12 mouse cellular contexts compared by ENCODE assay signal in genomic region chr11:53637046-53637802, GRCm38 (mm10). TPM values are rescaled to one million over a fixed set of nuclear protein-coding genes. Genes with fewer than 3 reads are reported as not detected.
A peak's percentile ranks its signal among the peaks of the same experiment; 100 is the strongest.
DNase-seq lines count a peak whose midpoint lies in the region; ATAC-seq and TF ChIP-seq lines count a peak whose summit lies in the region.
"Had no signal": no experiment of that assay in that cellular context is flagged by ENCODE, and none has a peak within 500 bp of the region (broad histone marks: within the 10 kb centered on the region; RNA-seq: fewer than 3 reads in every experiment).

No protein-coding gene starts in this region.

- TF ChIP-seq CTCF in kidney, postnatal 0 days (IDR thresholded peaks at IDR 0.05; ENCODE audit: low read depth): no peak
- no peak for TF ChIP-seq CTCF in cerebellum, adult 2 months (IDR thresholded peaks at IDR 0.05; ENCODE audit: borderline replicate concordance, insufficient read depth, low read depth, low read length)

- peak overlapping the region; percentile 5; the same call in 1 of the 2 replicates for H3K9ac ChIP-seq in forebrain, embryonic 13.5 days
- no peak overlapping the region for H3K9ac ChIP-seq in forebrain, embryonic 12.5 days
- no peak overlapping the region for H3K9ac ChIP-seq in kidney, postnatal 0 days (ENCODE audit: low read depth, low read length)
- H3K9ac ChIP-seq in limb, embryonic 14.5 days (ENCODE audit: low read depth, low read length, severe bottlenecking): 0 out of 2 replicates have a peak overlapping the region, but pooled peaks have one; percentile 12

- peaks cover 8% of the 10 kb centered on the region for H3K4me1 ChIP-seq in forebrain, embryonic 13.5 days
- peaks cover 14% of the 10 kb centered on the region for H3K4me1 ChIP-seq in forebrain, embryonic 12.5 days
- H3K4me1 ChIP-seq in kidney, postnatal 0 days (replicated peaks; ENCODE audit: insufficient read depth, low read length): peaks cover 8% of the 10 kb centered on the region
- peaks cover 11% of the 10 kb centered on the region; the same call in 1 of the 2 replicates for H3K4me1 ChIP-seq in limb, embryonic 14.5 days (ENCODE audit: control insufficient read depth, insufficient read depth, low read length)
- H3K4me1 ChIP-seq in cerebellum, adult 2 months (ENCODE audit: control insufficient read depth, insufficient read depth, low read length): no peaks in the 10 kb centered on the region

- ATAC-seq in forebrain, embryonic 13.5 days: no peak
- ATAC-seq in forebrain, embryonic 12.5 days (ENCODE audit: low FRiP score): no peak
- ATAC-seq in kidney, postnatal 0 days (replicated peaks; ENCODE audit: low FRiP score, low read depth): 0 out of 2 replicates have a peak, but pooled peaks have one; percentile 43
- no peak for ATAC-seq in limb, embryonic 14.5 days (ENCODE audit: low FRiP score, low read depth)

- H3K36me3 ChIP-seq in forebrain, embryonic 13.5 days (ENCODE audit: poor library complexity, severe bottlenecking): no peaks in the 10 kb centered on the region
- H3K36me3 ChIP-seq in forebrain, embryonic 12.5 days (replicated peaks): no peaks in the 10 kb centered on the region
- H3K36me3 ChIP-seq in kidney, postnatal 0 days (ENCODE audit: insufficient read depth, low read length): no peaks in the 10 kb centered on the region
- H3K36me3 ChIP-seq in limb, embryonic 14.5 days (ENCODE audit: control insufficient read depth, insufficient read depth, low read length): no peaks in the 10 kb centered on the region

- no peak overlapping the region for H3K27ac ChIP-seq in forebrain, embryonic 13.5 days
- H3K27ac ChIP-seq in forebrain, embryonic 12.5 days: no peak overlapping the region
- H3K27ac ChIP-seq in kidney, postnatal 0 days: no peak overlapping the region
- no peak overlapping the region for H3K27ac ChIP-seq in limb, embryonic 14.5 days (replicated peaks; ENCODE audit: low read depth, low read length)
- H3K27ac ChIP-seq in cerebellum, adult 2 months (ENCODE audit: insufficient read depth, low read length): no peak overlapping the region

- H3K4me3 ChIP-seq in forebrain, embryonic 13.5 days: no peak overlapping the region
- no peak overlapping the region for H3K4me3 ChIP-seq in forebrain, embryonic 12.5 days (replicated peaks)
- no peak overlapping the region for H3K4me3 ChIP-seq in kidney, postnatal 0 days (replicated peaks; ENCODE audit: low read depth, low read length)
- no peak overlapping the region for H3K4me3 ChIP-seq in limb, embryonic 14.5 days (replicated peaks; ENCODE audit: low read length)
- H3K4me3 ChIP-seq in cerebellum, adult 2 months (replicated peaks; ENCODE audit: insufficient read depth, low read depth, low read length): no peak overlapping the region

- no peak overlapping the region for H3K4me2 ChIP-seq in forebrain, embryonic 13.5 days
- no peak overlapping the region for H3K4me2 ChIP-seq in forebrain, embryonic 12.5 days
- H3K4me2 ChIP-seq in kidney, postnatal 0 days (ENCODE audit: low read length): peak overlapping the region; percentile 31
- peak overlapping the region; percentile 20; the same call in 1 of the 2 replicates for H3K4me2 ChIP-seq in limb, embryonic 14.5 days (replicated peaks; ENCODE audit: low read depth, low read length, severe bottlenecking)

- 24% methylated on average over 21 of the region's 21 CpGs for WGBS in forebrain, embryonic 13.5 days
- WGBS in forebrain, embryonic 12.5 days: 23% methylated on average over 21 of the region's 21 CpGs
- WGBS in kidney, postnatal 0 days: 16% methylated on average over 21 of the region's 21 CpGs
- WGBS in limb, embryonic 14.5 days: 7% methylated on average over 21 of the region's 21 CpGs
- WGBS in cerebellum, adult 2 months: 58% methylated on average over 21 of the region's 21 CpGs

- peak; percentile 54 for DNase-seq in kidney, postnatal 0 days (ENCODE audit: low spot score)
- no peak for DNase-seq in kidney, adult 8-10 months
- DNase-seq in embryo, embryonic 11 days: peak; percentile 63
- no peak for DNase-seq in limb, embryonic 14.5 days (ENCODE audit: low spot score)
- no peak for DNase-seq in cerebellum, adult 2 months
- no peak for DNase-seq in B cell, adult 2 months
- DNase-seq: left cerebral cortex, postnatal 4 days; right cerebral cortex, postnatal 25 days had no signal

- H3K27me3 ChIP-seq in forebrain, embryonic 13.5 days: peaks cover 21% of the 10 kb centered on the region
- H3K27me3 ChIP-seq in forebrain, embryonic 12.5 days: peaks cover 33% of the 10 kb centered on the region
- H3K27me3 ChIP-seq in kidney, postnatal 0 days (ENCODE audit: insufficient read depth, low read length): no peaks in the 10 kb centered on the region
- H3K27me3 ChIP-seq in limb, embryonic 14.5 days (ENCODE audit: control insufficient read depth, insufficient read depth, low read length): no peaks in the 10 kb centered on the region
- H3K27me3 ChIP-seq in cerebellum, adult 2 months (ENCODE audit: control insufficient read depth, insufficient read depth, low read length): no peaks in the 10 kb centered on the region

- H3K9me3 ChIP-seq in forebrain, embryonic 13.5 days (replicated peaks): no peaks in the 10 kb centered on the region
- no peaks in the 10 kb centered on the region for H3K9me3 ChIP-seq in forebrain, embryonic 12.5 days
- no peaks in the 10 kb centered on the region for H3K9me3 ChIP-seq in kidney, postnatal 0 days (replicated peaks; ENCODE audit: low read length)
- no peaks in the 10 kb centered on the region for H3K9me3 ChIP-seq in limb, embryonic 14.5 days (ENCODE audit: control insufficient read depth, low read length)

- no peak for TF ChIP-seq POLR2A in limb, embryonic 14.5 days (IDR thresholded peaks at IDR 0.05; ENCODE audit: borderline replicate concordance, extremely low read depth, insufficient read depth, insufficient read length)
- no peak for TF ChIP-seq POLR2A in cerebellum, adult 2 months (IDR thresholded peaks at IDR 0.05; ENCODE audit: borderline replicate concordance, insufficient read depth, low read length)

RNA-seq across cellular contexts. Expression of gene Il13, which starts 2.7 kb away (rescaled TPM):
- polyA plus RNA-seq in forebrain, embryonic 13.5 days (2015; fragmentation: Nextera tagmentation; extraction: Ambion mirVana): not detected in 2 replicates
- polyA plus RNA-seq in forebrain, embryonic 12.5 days (2016; fragmentation: Nextera tagmentation; extraction: Ambion mirVana): not detected in 2 replicates
- not detected in 2 replicates for polyA plus RNA-seq in kidney, postnatal 0 days (2015; fragmentation: Nextera tagmentation; extraction: Ambion mirVana)
- polyA plus RNA-seq in limb, embryonic 14.5 days (2012; rRNA removed): 0.19 and 0.27 TPM in 2 replicates
- polyA plus RNA-seq in limb, embryonic 14.5 days (2014; fragmentation: Nextera tagmentation; extraction: Ambion mirVana): not detected in 2 replicates
- polyA plus RNA-seq in cerebellum, adult 2 months (2012; rRNA removed): not detected in 2 replicates

RNA-seq across cellular contexts. Expression of gene Il4, which starts 18.8 kb away (rescaled TPM):
- polyA plus RNA-seq in forebrain, embryonic 13.5 days (2015; fragmentation: Nextera tagmentation; extraction: Ambion mirVana): 1.8 and 2.9 TPM in 2 replicates
- 1.4 and 2.6 TPM in 2 replicates for polyA plus RNA-seq in forebrain, embryonic 12.5 days (2016; fragmentation: Nextera tagmentation; extraction: Ambion mirVana)
- polyA plus RNA-seq in kidney, postnatal 0 days (2015; fragmentation: Nextera tagmentation; extraction: Ambion mirVana): 0.78 and 1.1 TPM in 2 replicates
- 0.23 and 0.49 TPM in 2 replicates for polyA plus RNA-seq in limb, embryonic 14.5 days (2012; rRNA removed)
- 3.2 and 3.6 TPM in 2 replicates for polyA plus RNA-seq in limb, embryonic 14.5 days (2014; fragmentation: Nextera tagmentation; extraction: Ambion mirVana)
- polyA plus RNA-seq in cerebellum, adult 2 months (2012; rRNA removed): not detected in 2 replicates
- polyA plus RNA-seq: gonadal fat pad, adult 2 months; large intestine, adult 2 months had no signal

Comparison
In these comparisons a context has a peak if more than half of its experiments do, and no peak if none do; other contexts are left out.
1. H3K9ac ChIP-seq: peak in forebrain, embryonic 13.5 days (single experiment) and limb, embryonic 14.5 days (single experiment); none in forebrain, embryonic 12.5 days (single experiment) and kidney, postnatal 0 days (single experiment).
2. DNase-seq: peak in kidney, postnatal 0 days (single experiment) and embryo, embryonic 11 days (single experiment); none in kidney, adult 8-10 months (0 of 2), limb, embryonic 14.5 days (single experiment), cerebellum, adult 2 months (0 of 2) and B cell, adult 2 months (0 of 2).
3. H3K4me2 ChIP-seq: peak in kidney, postnatal 0 days (single experiment) and limb, embryonic 14.5 days (single experiment); none in forebrain, embryonic 13.5 days (single experiment) and forebrain, embryonic 12.5 days (single experiment).